Mouse (Mus musculus) hindlimb bud, embryonic 11.5 days (tissue): ENCODE data around the gene Mymk.

ENCODE experiments used
- DNase-seq: peaks from one replicate; pipeline ENCODE4 v3.0.0-alpha.2; 2012; ENCODE audit warnings: low read depth, low spot score; ENCODE audit errors: extremely low spot score

The Mymk gene

GRCm38 (mm10) chr2:27079649-27080048, 7.7 kb upstream of the Mymk start:
- no peak for DNase-seq

- no peak for DNase-seq
Measured at GRCm38 (mm10) chr2:27079152-27079584, 7.2 kb upstream of the Mymk start, which contains the start of gene Adamtsl2. Gene Adamtsl2 (plus strand): TSS chr2:27079379.

- no peak for DNase-seq
Measured at GRCm38 (mm10) chr2:27078312-27078711, 6.3 kb upstream of the Mymk start.

GRCm38 (mm10) chr2:27077655-27078244, 5.8 kb upstream of the Mymk start:
- no peak for DNase-seq

- DNase-seq: no peak
Measured at GRCm38 (mm10) chr2:27075485-27075884, 3.5 kb upstream of the Mymk start.

- DNase-seq: no peak
Measured at GRCm38 (mm10) chr2:27074804-27075203, 2.8 kb upstream of the Mymk start.

- no peak for DNase-seq
Measured at GRCm38 (mm10) chr2:27073407-27073806, 1.4 kb upstream of the Mymk start.

- no peak for DNase-seq
Measured at GRCm38 (mm10) chr2:27071137-27071536, 842 bp downstream of the Mymk start.

- DNase-seq: no peak
Measured at GRCm38 (mm10) chr2:27070247-27070813, 1.6 kb downstream of the Mymk start.

GRCm38 (mm10) chr2:27069646-27070045, 2.3 kb downstream of the Mymk start:
- no peak for DNase-seq

- no peak for DNase-seq
Measured at GRCm38 (mm10) chr2:27067996-27068395, 4.0 kb downstream of the Mymk start.

- no peak for DNase-seq
Measured at GRCm38 (mm10) chr2:27067124-27067523, 4.9 kb downstream of the Mymk start.

- DNase-seq: no peak
Measured at GRCm38 (mm10) chr2:27059187-27059586, 12.8 kb downstream of the Mymk start.

GRCm38 (mm10) chr2:27058751-27059150, 13.2 kb downstream of the Mymk start:
- DNase-seq: no peak

- no peak for DNase-seq
Measured at GRCm38 (mm10) chr2:27058251-27058650, 13.7 kb downstream of the Mymk start.

- DNase-seq: no peak
Measured at GRCm38 (mm10) chr2:27049408-27049807, 22.6 kb downstream of the Mymk start.

- DNase-seq: no peak
Measured at GRCm38 (mm10) chr2:27045979-27046770, 25.8 kb downstream of the Mymk start.

- no peak for DNase-seq
Measured at GRCm38 (mm10) chr2:27044641-27045040, 27.3 kb downstream of the Mymk start.

GRCm38 (mm10) chr2:27044166-27044565, 27.8 kb downstream of the Mymk start:
- no peak for DNase-seq

- DNase-seq: peak; percentile 46
Measured at GRCm38 (mm10) chr2:27043461-27043860, 28.5 kb downstream of the Mymk start.

- DNase-seq: no peak
Measured at GRCm38 (mm10) chr2:27042131-27042844, 29.7 kb downstream of the Mymk start.
